Mouse (Mus musculus) embryonic facial prominence, embryonic 14.5 days (tissue): Measurements from ENCODE around the gene Kcna2. TPM values are rescaled to one million over a fixed set of nuclear protein-coding genes. Genes with fewer than 3 reads are reported as not detected.
A peak's percentile ranks its signal among the peaks of the same experiment; 100 is the strongest.

Experiments used
- ATAC-seq: fragments of 200-750 bp; cut with Nextera tagmentation; 2 replicates; pipeline ENCODE4 v1.8.0; 2017; ENCODE audit warnings: low read depth, moderate number of reproducible peaks, moderate TSS enrichment
- DNase-seq: peaks from one replicate; pipeline ENCODE4 v3.0.0-alpha.2; 2015; ENCODE audit warnings: low spot score
- H3K27ac ChIP-seq: fragments of 300-500 bp; sonication (generic); replicated peaks from 2 replicates; pipeline ENCODE4 v1.5.1; 2014; ENCODE audit warnings: low read depth, mild to moderate bottlenecking, low read length, moderate library complexity
- H3K27me3 ChIP-seq: fragments of 300-500 bp; sonication (generic); replicated peaks from 2 replicates; pipeline ENCODE4 v1.6.1; 2014; ENCODE audit warnings: low read length; ENCODE audit not compliant: control insufficient read depth, insufficient read depth
- H3K36me3 ChIP-seq: fragments of 300-500 bp; sonication (generic); 2 replicates; pipeline ENCODE4 v1.6.1; 2014; ENCODE audit warnings: low read length, mixed read lengths; ENCODE audit not compliant: control insufficient read depth, insufficient read depth
- H3K4me1 ChIP-seq: fragments of 300-500 bp; sonication (generic); 2 replicates; pipeline ENCODE4 v1.6.1; 2014; ENCODE audit warnings: antibody characterized with exemption, low read length; ENCODE audit not compliant: control insufficient read depth, insufficient read depth
- H3K4me2 ChIP-seq: fragments of 300-500 bp; sonication (generic); 2 replicates; pipeline ENCODE4 v1.6.1; 2014; ENCODE audit warnings: low read depth, mild to moderate bottlenecking, low read length, moderate library complexity, mixed read lengths
- H3K4me3 ChIP-seq: fragments of 300-500 bp; sonication (generic); 2 replicates; pipeline ENCODE4 v1.5.1; 2014; ENCODE audit warnings: low read depth, mild to moderate bottlenecking, low read length
- H3K9ac ChIP-seq: fragments of 300-500 bp; sonication (generic); 2 replicates; pipeline ENCODE4 v1.6.1; 2014; ENCODE audit warnings: low read depth, mild to moderate bottlenecking, low read length, moderate library complexity, mixed read lengths
- H3K9me3 ChIP-seq: fragments of 300-500 bp; sonication (generic); 2 replicates; pipeline ENCODE4 v1.6.1; 2016; ENCODE audit warnings: low read length; ENCODE audit not compliant: control insufficient read depth
- WGBS: fragments of 180-500 bp; shearing (Covaris S2); extraction: QIAGEN DNeasy Blood & Tissue Kit; methylation state at CpG from one replicate; pipeline ENCODE4 v1.1.7; 2014; 5-methylcytosine and 5-hydroxymethylcytosine counted together
- polyA plus RNA-seq: library from polyadenylated mRNA; unstranded; fragments of >200 nt; fragmentation: Nextera tagmentation; extraction: Ambion mirVana; gene quantifications from 2 replicates; pipeline ENCODE4 v1.2.1, GENCODE M21; 2014

Kcna2 gene
- polyA plus RNA-seq, 1 experiment from 2014 or later = 0.42 TPM

- Histone ChIP-seq H3K27me3 (no peaks in the 10 kb centered on the region), H3K9ac (no peak overlapping the region), H3K4me2 (no peak overlapping the region), H3K36me3 (no peaks in the 10 kb centered on the region), H3K9me3 (no peaks in the 10 kb centered on the region), H3K4me3 (no peak overlapping the region), H3K4me1 (no peaks in the 10 kb centered on the region), H3K27ac (no peak overlapping the region)
- ATAC-seq = no peak
- no peak for DNase-seq
- WGBS = 83% methylated on average over 3 of the region's 3 CpGs
Observed at GRCm38 (mm10) chr3:107076658-107077057, 24.3 kb upstream of the Kcna2 start.

GRCm38 (mm10) chr3:107077101-107077500 lies 23.8 kb upstream of the Kcna2 start:
- 95% methylated on average over 2 of the region's 2 CpGs for WGBS
- Histone ChIP-seq H3K27ac (no peak overlapping the region), H3K36me3 (no peaks in the 10 kb centered on the region), H3K9ac (no peak overlapping the region), H3K27me3 (no peaks in the 10 kb centered on the region), H3K4me1 (no peaks in the 10 kb centered on the region), H3K9me3 (no peaks in the 10 kb centered on the region), H3K4me2 (no peak overlapping the region), H3K4me3 (no peak overlapping the region)
- ATAC-seq (no peak), DNase-seq (no peak)

- H3K36me3 ChIP-seq = no peaks in the 10 kb centered on the region
- H3K9ac ChIP-seq = no peak overlapping the region
- H3K4me3 ChIP-seq = no peak overlapping the region
- 79% methylated on average over 3 of the region's 3 CpGs for WGBS
- no peak overlapping the region for H3K27ac ChIP-seq
- no peaks in the 10 kb centered on the region for H3K27me3 ChIP-seq
- H3K4me2 ChIP-seq = no peak overlapping the region
- no peaks in the 10 kb centered on the region for H3K4me1 ChIP-seq
- DNase-seq (no peak), ATAC-seq (no peak)
- H3K9me3 ChIP-seq = no peaks in the 10 kb centered on the region
Observed at GRCm38 (mm10) chr3:107080803-107081202, 20.1 kb upstream of the Kcna2 start.

- Histone ChIP-seq H3K36me3 (no peaks in the 10 kb centered on the region), H3K27ac (no peak overlapping the region), H3K4me2 (no peak overlapping the region), H3K9ac (no peak overlapping the region), H3K4me3 (no peak overlapping the region), H3K9me3 (no peaks in the 10 kb centered on the region), H3K4me1 (no peaks in the 10 kb centered on the region), H3K27me3 (no peaks in the 10 kb centered on the region)
- peak; percentile 14 for DNase-seq
- 23% methylated on average over 3 of the region's 3 CpGs for WGBS
- no peak for ATAC-seq
Observed at GRCm38 (mm10) chr3:107081227-107081626, 19.7 kb upstream of the Kcna2 start.

- H3K4me1 ChIP-seq = no peaks in the 10 kb centered on the region
- no peak overlapping the region for H3K4me3 ChIP-seq
- WGBS = 77% methylated on average over 3 of the region's 3 CpGs
- no peak overlapping the region for H3K9ac ChIP-seq
- H3K9me3 ChIP-seq = no peaks in the 10 kb centered on the region
- H3K27me3 ChIP-seq = no peaks in the 10 kb centered on the region
- no peaks in the 10 kb centered on the region for H3K36me3 ChIP-seq
- no peak overlapping the region for H3K4me2 ChIP-seq
- H3K27ac ChIP-seq = no peak overlapping the region
- DNase-seq (no peak), ATAC-seq (no peak)
Observed at GRCm38 (mm10) chr3:107084586-107084985, 16.4 kb upstream of the Kcna2 start.

GRCm38 (mm10) chr3:107087410-107087809 lies 13.5 kb upstream of the Kcna2 start:
- Histone ChIP-seq H3K4me3 (no peak overlapping the region), H3K27ac (no peak overlapping the region), H3K36me3 (no peaks in the 10 kb centered on the region), H3K27me3 (no peaks in the 10 kb centered on the region), H3K4me1 (no peaks in the 10 kb centered on the region), H3K4me2 (no peak overlapping the region), H3K9ac (no peak overlapping the region), H3K9me3 (no peaks in the 10 kb centered on the region)
- 91% methylated on average over 4 of the region's 4 CpGs for WGBS
- no peak for ATAC-seq
- DNase-seq = no peak

- Histone ChIP-seq H3K4me3 (no peak overlapping the region), H3K27ac (no peak overlapping the region), H3K36me3 (no peaks in the 10 kb centered on the region), H3K4me1 (no peaks in the 10 kb centered on the region), H3K4me2 (no peak overlapping the region), H3K27me3 (no peaks in the 10 kb centered on the region), H3K9ac (no peak overlapping the region), H3K9me3 (no peaks in the 10 kb centered on the region)
- DNase-seq (no peak), ATAC-seq (no peak)
- WGBS = 80% methylated on average over 3 of the region's 3 CpGs
Observed at GRCm38 (mm10) chr3:107088820-107089219, 12.1 kb upstream of the Kcna2 start.

- no peak for ATAC-seq
- no peaks in the 10 kb centered on the region for H3K9me3 ChIP-seq
- no peak overlapping the region for H3K4me3 ChIP-seq
- no peaks in the 10 kb centered on the region for H3K4me1 ChIP-seq
- H3K36me3 ChIP-seq = no peaks in the 10 kb centered on the region
- no peak for DNase-seq
- no peak overlapping the region for H3K27ac ChIP-seq
- no peaks in the 10 kb centered on the region for H3K27me3 ChIP-seq
- WGBS = 61% methylated on average over 3 of the region's 3 CpGs
- no peak overlapping the region for H3K9ac ChIP-seq
- H3K4me2 ChIP-seq = no peak overlapping the region
Observed at GRCm38 (mm10) chr3:107089475-107089874, 11.5 kb upstream of the Kcna2 start.

- Histone ChIP-seq H3K27me3 (no peaks in the 10 kb centered on the region), H3K9me3 (no peaks in the 10 kb centered on the region), H3K36me3 (no peaks in the 10 kb centered on the region), H3K4me1 (no peaks in the 10 kb centered on the region), H3K27ac (no peak overlapping the region), H3K4me3 (no peak overlapping the region), H3K9ac (no peak overlapping the region), H3K4me2 (no peak overlapping the region)
- whole genome bisulfite sequencing = 64% methylated on average over 7 of the region's 7 CpGs
- ATAC-seq (no peak), DNase-seq (no peak)
Observed at GRCm38 (mm10) chr3:107090001-107090400, 10.9 kb upstream of the Kcna2 start.
